Mouse (Mus musculus): ENCODE results near the gene Cep170b. TPM values are rescaled to one million over a fixed set of nuclear protein-coding genes. Genes with fewer than 3 reads are reported as not detected.
A peak's percentile ranks its signal among the peaks of the same experiment; 100 is the strongest.

Cep170b gene
- polyA plus RNA-seq, 1 experiment from 2014 or later, result 3.6 TPM

- Histone ChIP-seq H3K9ac (ENCODE audit: low read depth, low read length) (no peak overlapping the region), H3K4me2 (ENCODE audit: low read depth, low read length) (no peak overlapping the region), H3K4me3 (ENCODE audit: low read depth, low read length) (no peak overlapping the region), H3K27ac (ENCODE audit: low read length) (no peak overlapping the region), H3K36me3 (ENCODE audit: control insufficient read depth, insufficient read depth) (no peaks in the 10 kb centered on the region), H3K4me1 (ENCODE audit: control insufficient read depth, low read depth, low read length) (no peaks in the 10 kb centered on the region; the same call in 1 of the 2 replicates), H3K9me3 (replicated peaks; ENCODE audit: control insufficient read depth, low read length) (no peaks in the 10 kb centered on the region), H3K27me3 (ENCODE audit: control insufficient read depth, insufficient read depth, low read depth, low read length) (no peaks in the 10 kb centered on the region)
- ATAC-seq (ENCODE audit: low read depth), result no peak
- 37% methylated on average over 6 of the region's 6 CpGs for WGBS (ENCODE audit: insufficient replicate concordance)
Measured at GRCm38 (mm10) chr12:112742768-112743167, 22.5 kb downstream of the Cep170b start.

GRCm38 (mm10) chr12:112743168-112743975 lies 23.1 kb downstream of the Cep170b start:
- Histone ChIP-seq H3K9ac (ENCODE audit: low read depth, low read length) (no peak overlapping the region), H3K27ac (ENCODE audit: low read length) (no peak overlapping the region), H3K4me3 (ENCODE audit: low read depth, low read length) (no peak overlapping the region), H3K27me3 (ENCODE audit: control insufficient read depth, insufficient read depth, low read depth, low read length) (no peaks in the 10 kb centered on the region), H3K9me3 (replicated peaks; ENCODE audit: control insufficient read depth, low read length) (no peaks in the 10 kb centered on the region), H3K4me2 (ENCODE audit: low read depth, low read length) (no peak overlapping the region), H3K4me1 (ENCODE audit: control insufficient read depth, low read depth, low read length) (no peaks in the 10 kb centered on the region; the same call in 1 of the 2 replicates), H3K36me3 (ENCODE audit: control insufficient read depth, insufficient read depth) (no peaks in the 10 kb centered on the region)
- peak; percentile 55 for ATAC-seq (ENCODE audit: low read depth)
- WGBS (ENCODE audit: insufficient replicate concordance), result 38% methylated on average over 25 of the region's 25 CpGs

- WGBS (ENCODE audit: insufficient replicate concordance), result 58% methylated on average over 11 of the region's 11 CpGs
- Histone ChIP-seq H3K27me3 (ENCODE audit: control insufficient read depth, insufficient read depth, low read depth, low read length) (no peaks in the 10 kb centered on the region), H3K36me3 (ENCODE audit: control insufficient read depth, insufficient read depth) (no peaks in the 10 kb centered on the region), H3K4me3 (ENCODE audit: low read depth, low read length) (no peak overlapping the region), H3K9ac (ENCODE audit: low read depth, low read length) (no peak overlapping the region), H3K4me2 (ENCODE audit: low read depth, low read length) (no peak overlapping the region), H3K4me1 (ENCODE audit: control insufficient read depth, low read depth, low read length) (no peaks in the 10 kb centered on the region; the same call in 1 of the 2 replicates), H3K27ac (ENCODE audit: low read length) (no peak overlapping the region), H3K9me3 (replicated peaks; ENCODE audit: control insufficient read depth, low read length) (no peaks in the 10 kb centered on the region)
- no peak for ATAC-seq (ENCODE audit: low read depth)
Measured at GRCm38 (mm10) chr12:112744211-112744610, 24.0 kb downstream of the Cep170b start.

- no peak for ATAC-seq (ENCODE audit: low read depth)
- Histone ChIP-seq H3K27ac (ENCODE audit: low read length) (no peak overlapping the region), H3K4me1 (ENCODE audit: control insufficient read depth, low read depth, low read length) (no peaks in the 10 kb centered on the region; the same call in 1 of the 2 replicates), H3K9ac (ENCODE audit: low read depth, low read length) (no peak overlapping the region), H3K9me3 (replicated peaks; ENCODE audit: control insufficient read depth, low read length) (no peaks in the 10 kb centered on the region), H3K4me3 (ENCODE audit: low read depth, low read length) (no peak overlapping the region), H3K4me2 (ENCODE audit: low read depth, low read length) (no peak overlapping the region), H3K36me3 (ENCODE audit: control insufficient read depth, insufficient read depth) (no peaks in the 10 kb centered on the region), H3K27me3 (ENCODE audit: control insufficient read depth, insufficient read depth, low read depth, low read length) (no peaks in the 10 kb centered on the region)
- 71% methylated on average over 10 of the region's 10 CpGs for WGBS (ENCODE audit: insufficient replicate concordance)
Measured at GRCm38 (mm10) chr12:112744891-112745580, 24.8 kb downstream of the Cep170b start.

- 57% methylated on average over 10 of the region's 10 CpGs for WGBS (ENCODE audit: insufficient replicate concordance)
- no peak overlapping the region for H3K4me3 ChIP-seq (ENCODE audit: low read depth, low read length)
- H3K4me2 ChIP-seq (ENCODE audit: low read depth, low read length), result no peak overlapping the region
- H3K27ac ChIP-seq (ENCODE audit: low read length), result no peak overlapping the region
- no peaks in the 10 kb centered on the region for H3K36me3 ChIP-seq (ENCODE audit: control insufficient read depth, insufficient read depth)
- no peak overlapping the region for H3K9ac ChIP-seq (ENCODE audit: low read depth, low read length)
- no peaks in the 10 kb centered on the region for H3K9me3 ChIP-seq (replicated peaks; ENCODE audit: control insufficient read depth, low read length)
- no peak for ATAC-seq (ENCODE audit: low read depth)
- no peaks in the 10 kb centered on the region for H3K27me3 ChIP-seq (ENCODE audit: control insufficient read depth, insufficient read depth, low read depth, low read length)
- no peaks in the 10 kb centered on the region; the same call in 1 of the 2 replicates for H3K4me1 ChIP-seq (ENCODE audit: control insufficient read depth, low read depth, low read length)
Measured at GRCm38 (mm10) chr12:112745716-112746115, 25.5 kb downstream of the Cep170b start.

GRCm38 (mm10) chr12:112746461-112746807 lies 26.2 kb downstream of the Cep170b start:
- Histone ChIP-seq H3K36me3 (ENCODE audit: control insufficient read depth, insufficient read depth) (no peaks in the 10 kb centered on the region), H3K4me2 (ENCODE audit: low read depth, low read length) (no peak overlapping the region), H3K4me3 (ENCODE audit: low read depth, low read length) (no peak overlapping the region), H3K4me1 (ENCODE audit: control insufficient read depth, low read depth, low read length) (no peaks in the 10 kb centered on the region; the same call in 1 of the 2 replicates), H3K27me3 (ENCODE audit: control insufficient read depth, insufficient read depth, low read depth, low read length) (no peaks in the 10 kb centered on the region), H3K9ac (ENCODE audit: low read depth, low read length) (no peak overlapping the region), H3K9me3 (replicated peaks; ENCODE audit: control insufficient read depth, low read length) (no peaks in the 10 kb centered on the region), H3K27ac (ENCODE audit: low read length) (no peak overlapping the region)
- WGBS (ENCODE audit: insufficient replicate concordance), result 70% methylated on average over 4 of the region's 4 CpGs
- no peak for ATAC-seq (ENCODE audit: low read depth)

- WGBS (ENCODE audit: insufficient replicate concordance), result 27% methylated on average over 10 of the region's 10 CpGs
- Histone ChIP-seq H3K27ac (ENCODE audit: low read length) (no peak overlapping the region), H3K9ac (ENCODE audit: low read depth, low read length) (no peak overlapping the region), H3K4me2 (ENCODE audit: low read depth, low read length) (no peak overlapping the region), H3K36me3 (ENCODE audit: control insufficient read depth, insufficient read depth) (no peaks in the 10 kb centered on the region), H3K9me3 (replicated peaks; ENCODE audit: control insufficient read depth, low read length) (no peaks in the 10 kb centered on the region), H3K4me1 (ENCODE audit: control insufficient read depth, low read depth, low read length) (no peaks in the 10 kb centered on the region; the same call in 1 of the 2 replicates), H3K27me3 (ENCODE audit: control insufficient read depth, insufficient read depth, low read depth, low read length) (no peaks in the 10 kb centered on the region), H3K4me3 (ENCODE audit: low read depth, low read length) (no peak overlapping the region)
- ATAC-seq (ENCODE audit: low read depth), result 0 out of 2 replicates have a peak, but pooled peaks have one; percentile 4
Measured at GRCm38 (mm10) chr12:112746808-112747605, 26.8 kb downstream of the Cep170b start.

GRCm38 (mm10) chr12:112747606-112747970 lies 27.3 kb downstream of the Cep170b start:
- Histone ChIP-seq H3K4me2 (ENCODE audit: low read depth, low read length) (no peak overlapping the region), H3K36me3 (ENCODE audit: control insufficient read depth, insufficient read depth) (no peaks in the 10 kb centered on the region), H3K4me1 (ENCODE audit: control insufficient read depth, low read depth, low read length) (no peaks in the 10 kb centered on the region; the same call in 1 of the 2 replicates), H3K9me3 (replicated peaks; ENCODE audit: control insufficient read depth, low read length) (no peaks in the 10 kb centered on the region), H3K27ac (ENCODE audit: low read length) (no peak overlapping the region), H3K4me3 (ENCODE audit: low read depth, low read length) (no peak overlapping the region), H3K27me3 (ENCODE audit: control insufficient read depth, insufficient read depth, low read depth, low read length) (no peaks in the 10 kb centered on the region), H3K9ac (ENCODE audit: low read depth, low read length) (no peak overlapping the region)
- 0 out of 2 replicates have a peak, but pooled peaks have one; percentile 7 for ATAC-seq (ENCODE audit: low read depth)
- WGBS (ENCODE audit: insufficient replicate concordance), result 49% methylated on average over 8 of the region's 8 CpGs

Data from liver, embryonic 16.5 days (tissue).